Mouse (Mus musculus) common myeloid progenitor, adult 5-6 weeks (primary cell): Measurements from ENCODE around the gene Gm49321. TPM values are rescaled to one million over a fixed set of nuclear protein-coding genes. Genes with fewer than 3 reads are reported as not detected.
A peak's percentile ranks its signal among the peaks of the same experiment; 100 is the strongest.

Source experiments
- ATAC-seq: replicated peaks from 2 replicates; pipeline ENCODE4 v1.8.0; 2016; ENCODE audit warnings: low read depth, mild to moderate bottlenecking, moderate TSS enrichment, inconsistent platforms; ENCODE audit not compliant: poor library complexity, severe bottlenecking
- total RNA-seq: library from RNA; stranded (forward); fragments of 200-1000, 187-1606 nt; gene quantifications from 2 replicates; pipeline ENCODE4 v1.2.3, GENCODE M21; 2017

Gene Gm49321
- total RNA-seq = not detected in 2 replicates

GRCm38 (mm10) chr12:73937353-73937752, at the start of gene Gm49321:
Gene Gm49321 (plus strand): TSS chr12:73937653.
- no peak for ATAC-seq

DNA sequence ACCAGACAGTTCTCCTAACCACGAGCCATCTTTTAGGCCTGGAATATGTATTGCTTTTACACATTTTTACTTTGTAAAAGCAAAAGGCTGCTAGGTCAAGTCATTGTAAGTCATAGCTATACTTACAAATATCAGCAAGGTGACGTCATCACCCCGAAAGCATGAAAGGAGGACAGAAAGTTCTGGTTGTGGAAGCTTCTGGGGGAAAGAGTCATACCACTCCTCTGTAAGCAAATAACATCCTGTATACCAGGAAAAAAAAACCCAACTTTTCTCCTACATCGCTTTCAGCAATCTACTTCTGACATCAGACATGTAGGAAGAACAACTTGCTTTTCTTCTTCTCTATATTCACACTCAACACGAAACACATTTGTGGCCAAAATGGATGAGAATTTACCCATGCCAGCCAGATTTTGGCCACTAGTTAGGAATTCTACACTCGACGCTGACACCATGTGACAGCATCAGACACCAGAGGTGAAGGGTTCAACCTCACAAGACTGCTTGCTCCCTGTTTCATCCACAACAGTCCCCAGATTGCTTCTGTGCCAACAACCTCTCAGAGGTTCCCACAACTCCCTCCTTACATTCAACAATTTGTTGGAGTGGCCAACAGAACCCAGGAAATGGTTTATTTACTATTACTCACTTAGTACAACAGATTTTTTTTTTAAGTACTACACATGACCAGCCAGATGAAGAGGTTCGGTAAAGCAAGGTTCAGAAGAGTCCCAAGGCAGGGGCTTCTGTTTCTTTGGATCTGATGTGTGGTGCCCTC, 49.3 kb upstream of the Gm49321 start:
- ATAC-seq = no peak

GRCm38 (mm10) chr12:73889571-73889970, 47.9 kb upstream of the Gm49321 start:
- ATAC-seq = no peak

DNA sequence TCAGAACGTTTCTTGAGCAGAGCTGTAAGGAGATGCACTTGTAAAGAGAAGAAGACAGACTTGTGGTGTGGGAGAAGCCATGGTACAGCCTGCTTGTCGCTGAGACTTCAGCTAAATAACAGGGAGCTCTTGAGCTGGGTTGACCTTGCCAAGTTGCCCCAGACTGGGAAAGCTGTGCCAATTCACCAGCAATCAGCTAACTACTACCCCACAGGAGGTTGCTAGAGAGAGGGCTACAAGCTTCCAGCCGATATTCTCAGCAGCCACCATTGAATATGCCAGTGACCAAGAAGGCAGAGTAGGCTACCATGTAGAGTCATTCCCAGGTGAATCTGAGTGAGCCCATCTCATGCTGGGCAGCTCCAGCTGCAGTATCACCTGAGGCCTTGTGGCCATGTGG, 47.4 kb upstream of the Gm49321 start:
- no peak for ATAC-seq

- ATAC-seq = no peak
Observed at GRCm38 (mm10) chr12:73892616-73893015, 44.8 kb upstream of the Gm49321 start.

GRCm38 (mm10) chr12:73894838-73895237, 42.6 kb upstream of the Gm49321 start:
- ATAC-seq = no peak

GRCm38 (mm10) chr12:73895674-73896073, 41.8 kb upstream of the Gm49321 start:
- ATAC-seq = no peak

DNA sequence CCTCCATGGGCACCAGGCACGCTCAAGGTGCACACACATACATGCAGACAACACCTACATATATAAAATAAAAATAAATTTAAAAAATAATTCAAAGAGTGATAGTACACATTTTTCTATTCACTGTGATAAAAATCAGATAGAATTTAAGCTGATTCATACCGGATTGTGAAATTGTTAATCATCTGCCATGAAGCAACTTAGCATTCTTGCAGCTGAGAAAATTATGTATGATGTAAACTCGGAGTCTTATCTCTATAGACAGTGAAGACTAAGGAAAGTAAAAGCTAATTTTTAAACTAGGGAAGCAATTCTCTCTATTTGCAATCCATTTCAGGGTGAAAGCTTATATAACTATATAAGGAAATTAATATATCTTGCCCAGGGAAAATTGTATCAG, 41.0 kb upstream of the Gm49321 start:
- no peak for ATAC-seq

GRCm38 (mm10) chr12:73898281-73898680, 39.2 kb upstream of the Gm49321 start:
- ATAC-seq = no peak

GRCm38 (mm10) chr12:73904133-73904934, 33.1 kb upstream of the Gm49321 start:
- ATAC-seq = no peak

- ATAC-seq = no peak
Observed at GRCm38 (mm10) chr12:73905041-73905440, 32.4 kb upstream of the Gm49321 start.

GRCm38 (mm10) chr12:73905555-73905954, 31.9 kb upstream of the Gm49321 start:
- no peak for ATAC-seq

DNA sequence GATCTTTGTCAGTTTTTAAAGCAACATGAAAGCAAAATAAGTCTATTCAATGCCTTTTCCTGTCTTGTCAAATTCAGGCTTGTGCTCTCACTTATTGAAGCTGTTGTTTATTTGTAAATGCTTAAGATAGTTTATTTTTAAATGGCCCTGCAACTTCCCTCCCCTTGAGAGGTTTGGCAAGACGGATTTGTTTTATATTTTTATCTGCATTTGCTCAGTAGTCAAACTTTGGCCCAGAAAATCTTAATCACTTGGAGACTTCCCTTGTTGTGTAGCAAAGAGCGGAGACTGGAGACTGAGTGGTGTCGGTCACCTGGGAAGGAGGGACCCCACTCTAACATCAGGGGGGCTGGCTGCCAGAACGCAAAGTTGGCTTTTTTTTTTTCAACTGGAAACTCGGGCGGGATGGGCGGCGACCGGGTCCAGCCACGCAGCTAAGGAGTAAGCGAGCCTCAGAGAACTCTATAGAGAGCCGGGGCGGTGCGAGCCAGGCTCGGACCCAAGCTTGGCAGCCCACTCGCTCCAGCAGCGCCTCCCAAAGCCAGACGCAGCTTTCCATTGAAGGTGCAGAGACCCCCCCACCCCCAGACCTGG, 30.3 kb upstream of the Gm49321 start:
- no peak; the same call in 1 of the 2 replicates for ATAC-seq

DNA sequence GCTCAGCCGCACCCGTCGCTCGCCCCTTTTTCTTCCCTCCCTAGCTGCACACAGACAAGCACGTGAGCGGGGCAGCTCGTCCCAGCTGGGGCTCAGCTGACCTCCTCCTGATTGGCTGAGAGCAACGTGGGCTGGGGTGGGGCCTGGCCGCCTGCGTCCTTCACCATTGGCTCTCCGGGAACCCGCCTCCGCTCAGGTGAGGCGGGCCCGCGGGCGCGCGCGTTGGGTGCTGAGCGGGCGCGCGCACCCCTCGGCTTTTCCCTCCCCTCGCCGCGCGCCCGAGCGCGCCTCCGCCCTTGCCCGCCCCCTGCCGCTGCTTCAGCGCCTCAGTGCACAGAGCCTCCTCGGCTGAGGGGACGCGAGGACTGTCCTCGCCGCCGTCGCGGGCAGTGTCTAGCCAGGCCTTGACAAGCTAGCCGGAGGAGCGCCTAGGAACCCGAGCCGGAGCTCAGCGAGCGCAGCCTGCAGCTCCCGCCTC, 29.7 kb upstream of the Gm49321 start:
- peak; percentile 97 for ATAC-seq

GRCm38 (mm10) chr12:73908274-73909012, 29.0 kb upstream of the Gm49321 start:
- ATAC-seq = peak; percentile 17

GRCm38 (mm10) chr12:73909013-73909575, 28.4 kb upstream of the Gm49321 start:
- ATAC-seq = no peak

- no peak for ATAC-seq
Observed at GRCm38 (mm10) chr12:73918479-73918878, 19.0 kb upstream of the Gm49321 start.

DNA sequence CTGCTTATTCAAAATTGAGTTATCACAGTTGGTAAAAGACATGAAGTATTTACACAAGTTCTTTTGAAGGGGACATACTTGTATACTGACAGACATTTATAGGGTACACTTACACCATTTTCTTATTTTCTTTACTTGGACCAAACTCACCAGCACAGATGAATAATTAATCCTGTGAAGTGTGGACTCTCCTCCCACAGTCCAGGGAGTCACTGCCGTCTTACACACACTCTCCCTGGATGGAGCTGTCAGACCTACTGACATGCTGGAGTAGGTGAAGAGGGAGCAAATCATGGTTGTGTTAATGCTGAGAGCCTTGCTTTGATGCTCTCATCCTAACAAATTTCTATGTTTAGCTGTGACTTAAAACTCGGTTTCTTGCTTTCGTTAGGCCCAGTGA, 7.2 kb upstream of the Gm49321 start:
- ATAC-seq = no peak

DNA sequence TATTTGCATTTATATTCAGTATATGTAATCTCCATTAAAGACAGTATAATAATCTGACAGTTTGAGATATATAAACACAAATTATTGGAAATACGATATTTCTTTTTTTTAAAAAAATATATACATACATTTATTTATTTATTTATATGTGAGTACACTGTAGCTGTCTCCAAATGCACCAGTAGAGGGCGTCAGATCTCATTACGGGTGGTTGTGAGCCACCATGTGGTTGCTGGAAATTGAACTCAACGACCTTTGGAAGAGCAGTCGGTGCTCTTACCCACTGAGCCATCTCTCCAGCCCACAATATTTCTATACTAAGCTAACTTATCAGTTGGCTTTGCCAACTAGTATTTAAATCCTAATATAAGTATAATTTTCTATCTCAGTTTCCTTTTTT, 6.2 kb upstream of the Gm49321 start:
- ATAC-seq = no peak

DNA sequence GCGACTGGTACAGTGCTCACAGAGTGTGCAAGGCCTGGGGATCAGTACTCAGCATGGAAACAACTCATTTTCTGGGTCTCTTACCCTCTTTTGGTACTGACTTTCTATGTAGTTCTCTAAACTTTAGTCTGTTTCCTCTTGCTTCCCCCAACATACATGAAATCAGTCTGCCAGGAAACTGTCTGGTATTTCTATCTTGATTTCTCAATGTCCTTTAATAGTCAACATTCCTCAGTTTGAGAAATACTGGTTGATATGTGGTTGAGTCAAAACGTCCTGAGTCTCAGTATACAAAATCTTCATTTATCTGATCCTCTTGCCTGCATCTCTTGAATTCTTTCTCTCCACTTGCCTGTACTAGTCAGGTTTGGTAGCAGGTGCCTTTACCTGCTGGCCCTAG, 2.9 kb upstream of the Gm49321 start:
- ATAC-seq = no peak
